Mouse (Mus musculus) kidney, embryonic 14.5 days (tissue): ENCODE results near the gene Pik3r1. TPM values are rescaled to one million over a fixed set of nuclear protein-coding genes. Genes with fewer than 3 reads are reported as not detected.

Experiments used
- ATAC-seq: fragments of 200-750 bp; cut with Nextera tagmentation; 2 replicates; pipeline ENCODE4 v1.8.0; 2017; ENCODE audit warnings: moderate number of reproducible peaks, mild to moderate bottlenecking, moderate TSS enrichment, moderate library complexity; ENCODE audit not compliant: low FRiP score, low TSS enrichment
- H3K27ac ChIP-seq: fragments of 300-500 bp; sonication (generic); 2 replicates; pipeline ENCODE4 v1.5.1; 2014; ENCODE audit warnings: low read depth, mild to moderate bottlenecking, low read length, moderate library complexity, mixed read lengths
- H3K27me3 ChIP-seq: fragments of 300-500 bp; sonication (generic); 2 replicates; pipeline ENCODE4 v1.6.1; 2014; ENCODE audit warnings: mild to moderate bottlenecking, low read length; ENCODE audit not compliant: control insufficient read depth, insufficient read depth
- H3K36me3 ChIP-seq: fragments of 300-500 bp; sonication (generic); 2 replicates; pipeline ENCODE4 v1.6.1; 2014; ENCODE audit warnings: low read length, mixed read lengths; ENCODE audit not compliant: control insufficient read depth, insufficient read depth
- H3K4me1 ChIP-seq: fragments of 300-500 bp; sonication (generic); 2 replicates; pipeline ENCODE4 v1.6.1; 2014; ENCODE audit warnings: low read length, mixed read lengths; ENCODE audit not compliant: control insufficient read depth, insufficient read depth
- H3K4me2 ChIP-seq: fragments of 300-500 bp; sonication (generic); replicated peaks from 2 replicates; pipeline ENCODE4 v1.6.1; 2014; ENCODE audit warnings: low read depth, mild to moderate bottlenecking, low read length
- H3K4me3 ChIP-seq: fragments of 300-500 bp; sonication (generic); 2 replicates; pipeline ENCODE4 v1.5.1; 2014; ENCODE audit warnings: mild to moderate bottlenecking, low read length
- H3K9ac ChIP-seq: fragments of 300-500 bp; sonication (generic); 2 replicates; pipeline ENCODE4 v1.6.1; 2014; ENCODE audit warnings: low read depth, mild to moderate bottlenecking, low read length, moderate library complexity
- H3K9me3 ChIP-seq: fragments of 300-500 bp; sonication (generic); 2 replicates; pipeline ENCODE4 v1.6.1; 2016; ENCODE audit warnings: low read length; ENCODE audit not compliant: control insufficient read depth
- WGBS: fragments of 180-500 bp; shearing (Covaris S2); extraction: QIAGEN DNeasy Blood & Tissue Kit; methylation state at CpG from one replicate; pipeline ENCODE4 v1.1.7; 2014; 5-methylcytosine and 5-hydroxymethylcytosine counted together
- polyA plus RNA-seq: library from polyadenylated mRNA; unstranded; fragments of >200 nt; fragmentation: Nextera tagmentation; extraction: Ambion mirVana; gene quantifications from 2 replicates; pipeline ENCODE4 v1.2.1, GENCODE M21; 2014

The Pik3r1 gene
- polyA plus RNA-seq, 1 experiment from 2014 or later, result 63.2 TPM

DNA sequence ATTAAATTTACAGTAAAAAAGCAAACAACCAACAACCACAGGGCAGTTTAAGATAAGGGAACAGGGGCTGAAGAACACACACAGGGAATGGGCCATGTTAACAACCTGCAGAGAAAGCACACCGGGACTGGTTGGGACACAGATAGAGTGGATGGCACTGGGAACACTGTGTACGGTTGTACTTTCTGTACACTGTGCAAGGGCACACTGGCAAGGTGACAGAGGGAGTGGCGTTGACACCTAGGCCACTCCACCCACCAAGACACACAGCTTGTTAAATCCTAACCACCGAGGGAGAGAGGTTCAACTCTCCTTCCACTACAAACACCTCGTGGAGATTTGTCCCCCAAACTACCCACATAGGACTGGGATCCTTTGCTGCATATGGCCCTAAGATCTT lies 70.1 kb downstream of the Pik3r1 start:
- H3K27me3 ChIP-seq, result no peaks in the 10 kb centered on the region
- no peak overlapping the region for H3K9ac ChIP-seq
- 67% methylated on average over 5 of the region's 5 CpGs for WGBS
- H3K4me3 ChIP-seq, result no peak overlapping the region
- H3K9me3 ChIP-seq, result no peaks in the 10 kb centered on the region
- ATAC-seq, result no peak
- H3K27ac ChIP-seq, result no peak overlapping the region
- H3K4me1 ChIP-seq, result peaks cover 12% of the 10 kb centered on the region; the same call in 1 of the 2 replicates
- H3K36me3 ChIP-seq, result peaks cover 19% of the 10 kb centered on the region; the same call in 1 of the 2 replicates
- no peak overlapping the region for H3K4me2 ChIP-seq

- H3K4me1 ChIP-seq, result peaks cover 12% of the 10 kb centered on the region; the same call in 1 of the 2 replicates
- no peaks in the 10 kb centered on the region for H3K9me3 ChIP-seq
- H3K36me3 ChIP-seq, result peaks cover 19% of the 10 kb centered on the region; the same call in 1 of the 2 replicates
- no peak overlapping the region for H3K4me3 ChIP-seq
- no peak overlapping the region for H3K4me2 ChIP-seq
- H3K9ac ChIP-seq, result no peak overlapping the region
- WGBS, result 56% methylated on average over 5 of the region's 5 CpGs
- ATAC-seq, result no peak
- H3K27ac ChIP-seq, result no peak overlapping the region
- H3K27me3 ChIP-seq, result no peaks in the 10 kb centered on the region
Observed at GRCm38 (mm10) chr13:101697461-101697860, 70.6 kb downstream of the Pik3r1 start.

- Histone ChIP-seq H3K36me3 (peaks cover 19% of the 10 kb centered on the region; the same call in 1 of the 2 replicates), H3K27me3 (no peaks in the 10 kb centered on the region), H3K4me3 (no peak overlapping the region), H3K4me2 (no peak overlapping the region), H3K27ac (no peak overlapping the region; the same call in 1 of the 2 replicates), H3K4me1 (peaks cover 15% of the 10 kb centered on the region; the same call in 1 of the 2 replicates), H3K9me3 (no peaks in the 10 kb centered on the region), H3K9ac (no peak overlapping the region)
- no peak for ATAC-seq
- 47% methylated on average over 7 of the region's 7 CpGs for WGBS
Observed at GRCm38 (mm10) chr13:101696827-101697226, 71.2 kb downstream of the Pik3r1 start.

DNA sequence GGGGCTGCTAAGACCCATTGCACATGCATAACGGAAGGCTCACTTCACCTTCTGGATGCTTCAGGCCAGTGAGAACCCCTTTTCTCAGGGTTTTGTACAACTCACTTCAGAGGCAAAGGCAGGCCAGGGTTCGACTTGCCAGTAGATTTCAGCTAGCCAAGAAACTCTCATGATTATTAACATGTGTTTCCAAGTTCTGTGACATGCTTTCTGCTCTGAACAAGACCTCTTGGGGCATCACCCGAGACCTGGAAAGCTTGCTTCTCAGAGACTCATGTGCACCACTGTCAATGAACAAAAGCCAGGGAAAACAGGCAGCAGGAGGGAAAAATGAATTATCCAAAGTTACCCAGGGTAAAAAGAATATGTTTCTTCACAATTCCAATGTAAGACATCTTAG lies 71.7 kb downstream of the Pik3r1 start:
- Histone ChIP-seq H3K9me3 (no peaks in the 10 kb centered on the region), H3K4me3 (no peak overlapping the region), H3K27me3 (no peaks in the 10 kb centered on the region), H3K4me2 (no peak overlapping the region), H3K27ac (no peak overlapping the region; the same call in 1 of the 2 replicates), H3K4me1 (peaks cover 17% of the 10 kb centered on the region), H3K9ac (no peak overlapping the region), H3K36me3 (peaks cover 14% of the 10 kb centered on the region; the same call in 1 of the 2 replicates)
- 48% methylated on average over 3 of the region's 3 CpGs for WGBS
- no peak for ATAC-seq

DNA sequence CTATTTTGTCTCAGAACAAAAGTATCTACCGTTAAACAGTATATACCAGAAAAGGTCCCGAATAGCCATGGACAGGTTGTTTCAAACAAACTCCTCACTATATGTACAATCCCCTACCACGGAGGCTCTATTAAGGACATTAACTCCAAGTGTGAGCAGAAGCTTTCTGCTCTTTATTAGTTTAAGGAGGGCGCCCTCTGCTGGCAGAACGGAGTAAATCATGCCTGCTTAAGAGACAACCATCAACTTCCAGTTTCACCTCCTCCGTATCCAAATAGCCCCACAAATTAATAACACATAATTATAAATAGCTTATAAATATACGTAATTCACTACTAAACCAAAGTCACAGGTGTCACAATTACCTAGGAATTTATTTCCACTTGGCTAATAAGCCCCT lies 72.1 kb downstream of the Pik3r1 start:
- ATAC-seq, result no peak
- peaks cover 21% of the 10 kb centered on the region for H3K4me1 ChIP-seq

GRCm38 (mm10) chr13:101694496-101695251 lies 73.3 kb downstream of the Pik3r1 start:
- Histone ChIP-seq H3K27ac (peak overlapping the region; percentile 63), H3K9ac (peak overlapping the region; percentile 65), H3K9me3 (no peaks in the 10 kb centered on the region), H3K4me3 (peak overlapping the region; percentile 45), H3K36me3 (peaks cover 1% of the 10 kb centered on the region; the same call in 1 of the 2 replicates), H3K4me2 (peak overlapping the region; percentile 60), H3K4me1 (peaks cover 22% of the 10 kb centered on the region), H3K27me3 (no peaks in the 10 kb centered on the region)
- WGBS, result under 1% methylated on average over 48 of the region's 48 CpGs
- peak; percentile 81 for ATAC-seq

More for the DNA sequence above, 72.1 kb downstream of the Pik3r1 start:
- H3K36me3 ChIP-seq, result peaks cover 10% of the 10 kb centered on the region; the same call in 1 of the 2 replicates
- H3K27ac ChIP-seq, result no peak overlapping the region; the same call in 1 of the 2 replicates
- 4% methylated on average over 7 of the region's 7 CpGs for WGBS
- no peak overlapping the region for H3K9ac ChIP-seq
- H3K4me3 ChIP-seq, result no peak overlapping the region
- no peaks in the 10 kb centered on the region for H3K27me3 ChIP-seq
- no peak overlapping the region for H3K4me2 ChIP-seq
- no peaks in the 10 kb centered on the region for H3K9me3 ChIP-seq

- peak overlapping the region; percentile 65 for H3K9ac ChIP-seq
- peak overlapping the region; percentile 60 for H3K4me2 ChIP-seq
- peak overlapping the region; percentile 63; the same call in 1 of the 2 replicates for H3K27ac ChIP-seq
- H3K36me3 ChIP-seq, result peaks cover 2% of the 10 kb centered on the region; the same call in 1 of the 2 replicates
- WGBS, result under 1% methylated on average over 12 of the region's 12 CpGs
- H3K9me3 ChIP-seq, result no peaks in the 10 kb centered on the region
- H3K4me1 ChIP-seq, result peaks cover 22% of the 10 kb centered on the region
- H3K4me3 ChIP-seq, result peak overlapping the region; percentile 45
- no peaks in the 10 kb centered on the region for H3K27me3 ChIP-seq
- peak; percentile 66 for ATAC-seq
Observed at GRCm38 (mm10) chr13:101693967-101694495, 74.0 kb downstream of the Pik3r1 start.

GRCm38 (mm10) chr13:101692866-101693691 lies 74.9 kb downstream of the Pik3r1 start:
- peak overlapping the region; percentile 60 for H3K4me2 ChIP-seq
- peak overlapping the region; percentile 63; the same call in 1 of the 2 replicates for H3K27ac ChIP-seq
- peaks cover 10% of the 10 kb centered on the region for H3K36me3 ChIP-seq
- H3K27me3 ChIP-seq, result no peaks in the 10 kb centered on the region
- WGBS, result 46% methylated on average over 7 of the region's 7 CpGs
- H3K9me3 ChIP-seq, result no peaks in the 10 kb centered on the region
- peak overlapping the region; percentile 65; the same call in 1 of the 2 replicates for H3K9ac ChIP-seq
- peak overlapping the region; percentile 45 for H3K4me3 ChIP-seq
- ATAC-seq, result no peak
- H3K4me1 ChIP-seq, result peaks cover 22% of the 10 kb centered on the region
